Mouse (Mus musculus) midbrain, embryonic 12.5 days (tissue): Measurements from ENCODE around the gene Ap1m1. TPM values are rescaled to one million over a fixed set of nuclear protein-coding genes. Genes with fewer than 3 reads are reported as not detected.

Experiments used
- ATAC-seq: fragments of 200-750 bp; cut with Nextera tagmentation; 2 replicates; pipeline ENCODE4 v1.8.0; 2017; ENCODE audit warnings: low read depth, moderate TSS enrichment, moderate library complexity; ENCODE audit not compliant: low FRiP score
- H3K27ac ChIP-seq: fragments of 300-500 bp; sonication (generic); replicated peaks from 2 replicates; pipeline ENCODE4 v1.5.1; 2016; ENCODE audit warnings: mild to moderate bottlenecking
- H3K27me3 ChIP-seq: fragments of 300-500 bp; sonication (generic); 2 replicates; pipeline ENCODE4 v1.6.1; 2016; ENCODE audit warnings: mild to moderate bottlenecking
- H3K36me3 ChIP-seq: fragments of 300-500 bp; sonication (generic); 2 replicates; pipeline ENCODE4 v1.6.1; 2016
- H3K4me1 ChIP-seq: fragments of 300-500 bp; sonication (generic); 2 replicates; pipeline ENCODE4 v1.6.1; 2016
- H3K4me2 ChIP-seq: fragments of 300-500 bp; sonication (generic); replicated peaks from 2 replicates; pipeline ENCODE4 v1.6.1; 2016; ENCODE audit warnings: mild to moderate bottlenecking, moderate library complexity
- H3K4me3 ChIP-seq: fragments of 300-500 bp; sonication (generic); 2 replicates; pipeline ENCODE4 v1.5.1; 2016; ENCODE audit warnings: mild to moderate bottlenecking
- H3K9ac ChIP-seq: fragments of 300-500 bp; sonication (generic); replicated peaks from 2 replicates; pipeline ENCODE4 v1.6.1; 2016; ENCODE audit warnings: mild to moderate bottlenecking, moderate library complexity
- H3K9me3 ChIP-seq: fragments of 300-500 bp; sonication (generic); 2 replicates; pipeline ENCODE4 v1.6.1; 2016; ENCODE audit warnings: mild to moderate bottlenecking
- WGBS: fragments of 180-500 bp; shearing (Covaris S2); methylation state at CpG from one replicate; pipeline ENCODE4 v1.1.7; 2016; 5-methylcytosine and 5-hydroxymethylcytosine counted together
- polyA plus RNA-seq: library from polyadenylated mRNA; unstranded; fragments of >200 nt; fragmentation: Nextera tagmentation; extraction: Ambion mirVana; gene quantifications from 2 replicates; pipeline ENCODE4 v1.2.1, GENCODE M21; 2016

Gene Ap1m1
- polyA plus RNA-seq, 1 experiment from 2014 or later = 211 TPM

DNA sequence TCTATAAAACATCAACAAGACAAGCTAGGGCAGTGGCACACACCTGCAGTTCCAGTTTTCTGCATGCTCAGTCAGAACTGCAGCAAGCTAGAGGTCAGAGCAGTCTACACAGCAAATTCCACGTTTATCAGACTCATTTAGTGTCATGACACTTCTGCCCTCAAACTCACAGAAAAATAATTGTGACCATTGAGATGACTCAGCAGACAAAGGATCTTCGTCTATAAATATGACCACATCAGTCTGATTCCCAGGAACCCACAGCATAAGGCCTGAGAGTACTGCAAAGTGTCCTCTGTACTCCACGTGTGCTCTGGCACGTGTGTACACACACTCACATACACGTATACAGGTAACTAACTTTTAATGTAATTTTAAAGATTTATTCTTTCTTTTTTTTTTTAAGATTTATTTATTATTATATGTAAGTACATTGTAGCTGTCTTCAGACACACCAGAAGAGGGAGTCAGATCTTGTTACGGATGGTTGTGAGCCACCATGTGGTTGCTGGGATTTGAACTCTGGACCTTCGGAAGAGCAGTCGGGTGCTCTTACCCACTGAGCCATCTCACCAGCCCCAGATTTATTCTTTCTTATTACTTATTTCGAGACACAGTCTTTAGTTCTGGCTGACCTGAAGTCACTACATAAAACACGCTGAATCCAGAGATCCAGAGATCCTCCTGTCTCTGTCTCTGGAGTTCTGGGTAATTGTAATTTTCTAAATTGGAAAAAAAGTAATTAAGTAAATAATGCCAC lies 20.9 kb upstream of the Ap1m1 start:
- ATAC-seq = no peak; the same call in 1 of the 2 replicates
- Histone ChIP-seq H3K27me3 (peaks cover 12% of the 10 kb centered on the region; the same call in 1 of the 2 replicates), H3K4me2 (peak overlapping the region; percentile 92), H3K9me3 (no peaks in the 10 kb centered on the region), H3K9ac (no peak overlapping the region), H3K27ac (no peak overlapping the region), H3K36me3 (peaks cover 32% of the 10 kb centered on the region), H3K4me3 (peak overlapping the region; percentile 86), H3K4me1 (peaks cover 14% of the 10 kb centered on the region)
- WGBS = 80% methylated on average over 9 of the region's 10 CpGs

DNA sequence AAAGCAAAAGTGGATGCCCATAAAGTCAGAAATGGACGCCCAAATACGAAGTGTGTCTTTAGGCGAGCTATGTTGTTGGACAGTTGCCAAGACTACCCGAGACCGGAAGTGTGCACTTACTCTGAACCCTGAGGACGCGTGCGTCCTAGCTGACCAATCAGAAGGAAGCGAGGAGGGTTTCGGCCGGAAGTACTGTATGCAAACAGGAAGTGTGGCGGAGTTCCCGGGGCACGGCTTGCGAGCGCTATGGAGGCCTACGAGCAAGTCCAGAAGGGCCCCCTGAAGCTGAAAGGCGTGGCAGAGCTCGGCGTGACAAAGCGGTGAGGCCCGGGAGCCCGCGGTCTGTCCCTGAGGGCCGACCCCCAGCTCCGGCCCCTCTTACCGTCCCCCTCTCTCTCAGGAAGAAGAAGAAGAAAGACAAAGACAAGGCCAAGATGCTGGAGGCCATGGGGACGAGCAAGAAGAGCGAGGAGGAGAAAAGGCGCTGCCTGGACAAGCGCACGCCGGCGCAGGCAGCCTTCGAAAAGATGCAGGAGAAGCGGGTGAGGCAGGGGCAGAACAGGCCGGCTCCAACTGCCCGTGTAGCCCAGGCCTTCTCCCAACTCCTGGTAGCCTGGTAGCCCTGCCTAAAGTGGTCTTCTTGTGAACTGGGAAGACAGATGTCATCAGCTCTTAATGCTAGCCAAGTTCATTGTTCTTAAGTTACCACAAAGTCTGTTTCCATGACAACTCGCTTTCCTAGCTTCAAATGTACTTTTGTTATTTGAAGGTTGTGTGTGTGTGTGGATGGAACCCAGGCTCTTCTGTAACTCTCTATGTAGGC lies 20.1 kb upstream of the Ap1m1 start, which contains the start of gene Fam32a:
Gene Fam32a (plus strand): TSS at position 190 of the 823 bp plus-strand sequence.
- H3K27ac ChIP-seq = peak within 1 kb of the TSS; percentile 75
- H3K4me1 ChIP-seq = peaks cover 14% of the 10 kb centered on the region
- H3K27me3 ChIP-seq = peaks cover 10% of the 10 kb centered on the region; the same call in 1 of the 2 replicates
- H3K4me3 ChIP-seq = peak within 1 kb of the TSS; percentile 86
- peak within 1 kb of the TSS; percentile 92 for H3K4me2 ChIP-seq
- ATAC-seq = peak; percentile 99
- peak within 1 kb of the TSS; percentile 82 for H3K9ac ChIP-seq
- WGBS = 16% methylated on average over 39 of the region's 39 CpGs
- H3K36me3 ChIP-seq = peaks cover 34% of the 10 kb centered on the region
- no peaks in the 10 kb centered on the region for H3K9me3 ChIP-seq

DNA sequence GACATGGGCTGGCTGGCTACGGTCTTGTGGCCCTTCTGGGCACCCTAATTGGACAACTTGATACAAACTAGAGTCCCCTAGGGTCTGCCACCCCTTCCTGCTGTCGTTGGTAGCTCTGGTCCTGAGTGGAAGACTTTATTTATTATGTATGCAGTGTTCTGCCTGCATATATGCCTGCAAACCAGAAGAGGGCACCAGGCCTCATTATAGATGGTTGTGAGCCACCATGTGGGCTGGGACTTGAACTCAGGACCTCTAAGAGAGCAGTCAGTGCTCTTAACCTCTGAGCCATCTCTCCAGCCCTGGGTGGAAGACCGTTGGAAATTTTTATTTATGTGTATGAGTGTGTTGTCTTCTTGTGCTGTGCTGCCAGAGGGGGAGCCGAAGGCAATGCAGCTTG lies 19.1 kb upstream of the Ap1m1 start:
- 0 out of 2 replicates have a peak, but pooled peaks cover 6% of the 10 kb centered on the region for H3K27me3 ChIP-seq
- H3K27ac ChIP-seq = no peak overlapping the region
- no peak overlapping the region for H3K9ac ChIP-seq
- ATAC-seq = no peak
- peaks cover 34% of the 10 kb centered on the region for H3K36me3 ChIP-seq
- H3K4me3 ChIP-seq = peak overlapping the region; percentile 86
- peaks cover 14% of the 10 kb centered on the region for H3K4me1 ChIP-seq
- 86% methylated on average over 4 of the region's 4 CpGs for WGBS
- H3K4me2 ChIP-seq = peak overlapping the region; percentile 92
- H3K9me3 ChIP-seq = no peaks in the 10 kb centered on the region

DNA sequence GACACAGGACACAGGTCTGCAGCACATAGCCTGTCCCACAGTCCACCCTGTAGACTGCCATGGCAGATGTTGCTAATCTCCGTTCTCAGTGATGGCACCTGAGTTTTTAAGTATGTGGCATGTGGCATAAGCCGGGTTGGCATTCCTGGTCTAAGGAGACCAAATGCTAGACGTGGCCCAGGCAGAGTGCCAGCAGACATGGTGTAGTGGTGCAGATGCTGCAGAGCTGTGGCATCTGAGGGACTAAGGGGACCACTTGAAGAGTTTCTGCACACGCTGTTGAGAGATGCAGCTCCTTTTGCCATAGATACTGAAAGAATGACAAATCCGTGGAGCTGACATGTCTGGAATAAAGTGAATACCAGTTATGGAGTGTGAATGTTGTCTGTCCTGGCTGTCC lies 17.2 kb upstream of the Ap1m1 start:
- no peak overlapping the region for H3K4me3 ChIP-seq
- 93% methylated on average over 5 of the region's 5 CpGs for WGBS
- H3K36me3 ChIP-seq = peaks cover 34% of the 10 kb centered on the region
- no peak overlapping the region for H3K4me2 ChIP-seq
- H3K27me3 ChIP-seq = no peaks in the 10 kb centered on the region
- no peak for ATAC-seq
- H3K9me3 ChIP-seq = no peaks in the 10 kb centered on the region
- peaks cover 14% of the 10 kb centered on the region for H3K4me1 ChIP-seq
- no peak overlapping the region for H3K9ac ChIP-seq
- no peak overlapping the region for H3K27ac ChIP-seq

DNA sequence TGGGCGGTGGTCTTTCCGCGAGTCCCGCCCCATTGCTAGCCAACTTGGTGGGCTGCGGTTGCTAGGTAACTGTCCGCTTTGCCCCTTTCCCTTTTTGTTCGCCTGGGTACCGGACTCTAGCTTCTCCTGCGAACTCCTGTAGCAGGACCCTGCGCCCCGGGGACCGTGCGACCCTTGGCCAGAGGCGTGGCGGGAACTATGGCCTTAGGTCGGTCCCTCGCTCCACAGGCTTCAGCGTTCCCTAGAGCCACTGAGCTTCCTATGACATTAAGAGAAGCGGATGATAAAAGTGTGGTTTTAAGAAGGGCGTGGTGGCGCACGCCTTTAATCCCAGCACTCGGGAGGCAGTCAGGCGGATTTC lies 565 bp downstream of the Ap1m1 start:
- peaks cover 16% of the 10 kb centered on the region for H3K4me1 ChIP-seq
- no peaks in the 10 kb centered on the region for H3K9me3 ChIP-seq
- peak overlapping the region; percentile 95 for H3K27ac ChIP-seq
- H3K4me3 ChIP-seq = peak overlapping the region; percentile 64
- peak overlapping the region; percentile 54 for H3K9ac ChIP-seq
- under 1% methylated on average over 24 of the region's 24 CpGs for WGBS
- H3K36me3 ChIP-seq = peaks cover 7% of the 10 kb centered on the region
- no peak for ATAC-seq
- H3K27me3 ChIP-seq = no peaks in the 10 kb centered on the region
- peak overlapping the region; percentile 60 for H3K4me2 ChIP-seq

DNA sequence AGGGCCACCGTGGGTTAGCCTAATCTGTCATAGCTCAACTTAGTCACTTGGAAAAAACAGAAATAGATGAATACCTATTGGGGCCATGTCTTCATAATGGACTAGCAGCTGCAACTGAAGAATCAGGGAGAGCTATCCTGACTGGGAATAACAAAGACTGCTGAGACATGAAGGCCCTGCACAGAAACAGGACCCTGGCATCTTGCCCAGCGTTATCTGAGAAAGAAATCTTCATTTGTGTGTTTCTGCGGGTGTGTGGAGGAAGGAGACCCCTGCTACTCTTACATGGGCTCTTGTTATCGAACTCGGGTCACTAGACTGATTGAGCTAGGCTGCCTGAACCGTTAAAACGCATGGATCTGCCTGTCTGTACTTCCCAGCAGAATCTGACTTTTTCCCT lies 1.1 kb downstream of the Ap1m1 start:
- H3K4me1 ChIP-seq = peaks cover 16% of the 10 kb centered on the region
- peaks cover 8% of the 10 kb centered on the region for H3K36me3 ChIP-seq
- ATAC-seq = no peak
- peak overlapping the region; percentile 54 for H3K9ac ChIP-seq
- H3K4me3 ChIP-seq = peak overlapping the region; percentile 64
- H3K27ac ChIP-seq = peak overlapping the region; percentile 95; the same call in 1 of the 2 replicates
- H3K27me3 ChIP-seq = no peaks in the 10 kb centered on the region
- 76% methylated on average over 7 of the region's 7 CpGs for WGBS
- peak overlapping the region; percentile 60 for H3K4me2 ChIP-seq
- no peaks in the 10 kb centered on the region for H3K9me3 ChIP-seq

DNA sequence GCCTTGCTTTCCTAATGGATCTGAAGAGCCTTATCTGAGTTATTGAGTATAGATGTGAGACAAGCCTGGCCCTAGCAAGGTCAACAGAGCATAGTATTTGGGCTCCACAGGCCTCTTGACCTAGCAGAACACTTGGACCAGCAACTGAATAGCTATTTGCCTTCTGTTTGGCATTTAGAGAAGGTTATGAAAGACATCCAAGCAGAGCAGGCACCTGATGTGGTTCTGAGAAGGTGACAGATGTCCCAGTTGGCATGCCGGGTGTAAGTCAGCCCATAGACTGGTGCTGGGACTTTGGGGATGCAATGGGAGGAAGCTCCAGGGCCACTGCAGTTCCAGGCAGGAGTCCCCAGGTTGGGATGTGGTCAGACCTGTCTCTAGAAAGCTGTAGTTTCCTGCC lies 2.4 kb downstream of the Ap1m1 start:
- Histone ChIP-seq H3K36me3 (peaks cover 21% of the 10 kb centered on the region), H3K9ac (no peak overlapping the region), H3K4me3 (no peak overlapping the region), H3K27me3 (no peaks in the 10 kb centered on the region), H3K9me3 (no peaks in the 10 kb centered on the region), H3K4me1 (peaks cover 16% of the 10 kb centered on the region), H3K27ac (no peak overlapping the region), H3K4me2 (no peak overlapping the region)
- no peak for ATAC-seq
- 100% methylated on average over 1 of the region's 1 CpGs for WGBS

DNA sequence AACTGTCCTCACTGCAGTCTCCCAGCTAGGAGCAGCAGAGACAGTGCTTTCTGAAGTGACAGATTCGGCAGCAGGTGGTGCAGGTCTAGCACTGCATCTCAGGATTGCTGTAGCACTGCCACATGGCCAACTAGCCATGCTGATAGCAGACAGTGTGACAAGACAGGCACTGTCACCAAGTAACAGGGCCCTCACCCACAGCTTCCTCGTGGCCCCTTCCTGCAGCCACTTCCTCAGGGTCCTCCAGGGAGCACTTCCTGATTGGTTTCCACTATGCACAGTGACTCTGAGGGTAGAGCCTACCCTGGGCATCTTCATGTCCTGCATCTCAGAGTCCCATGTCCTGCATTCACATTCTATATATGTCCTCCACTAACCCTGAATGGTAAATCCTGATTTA lies 4.8 kb downstream of the Ap1m1 start:
- no peak overlapping the region for H3K9ac ChIP-seq
- H3K9me3 ChIP-seq = no peaks in the 10 kb centered on the region
- no peaks in the 10 kb centered on the region for H3K27me3 ChIP-seq
- peaks cover 36% of the 10 kb centered on the region for H3K36me3 ChIP-seq
- no peak overlapping the region for H3K27ac ChIP-seq
- no peak overlapping the region for H3K4me2 ChIP-seq
- H3K4me3 ChIP-seq = no peak overlapping the region
- peaks cover 16% of the 10 kb centered on the region for H3K4me1 ChIP-seq
- 88% methylated on average over 2 of the region's 2 CpGs for WGBS
- ATAC-seq = no peak

DNA sequence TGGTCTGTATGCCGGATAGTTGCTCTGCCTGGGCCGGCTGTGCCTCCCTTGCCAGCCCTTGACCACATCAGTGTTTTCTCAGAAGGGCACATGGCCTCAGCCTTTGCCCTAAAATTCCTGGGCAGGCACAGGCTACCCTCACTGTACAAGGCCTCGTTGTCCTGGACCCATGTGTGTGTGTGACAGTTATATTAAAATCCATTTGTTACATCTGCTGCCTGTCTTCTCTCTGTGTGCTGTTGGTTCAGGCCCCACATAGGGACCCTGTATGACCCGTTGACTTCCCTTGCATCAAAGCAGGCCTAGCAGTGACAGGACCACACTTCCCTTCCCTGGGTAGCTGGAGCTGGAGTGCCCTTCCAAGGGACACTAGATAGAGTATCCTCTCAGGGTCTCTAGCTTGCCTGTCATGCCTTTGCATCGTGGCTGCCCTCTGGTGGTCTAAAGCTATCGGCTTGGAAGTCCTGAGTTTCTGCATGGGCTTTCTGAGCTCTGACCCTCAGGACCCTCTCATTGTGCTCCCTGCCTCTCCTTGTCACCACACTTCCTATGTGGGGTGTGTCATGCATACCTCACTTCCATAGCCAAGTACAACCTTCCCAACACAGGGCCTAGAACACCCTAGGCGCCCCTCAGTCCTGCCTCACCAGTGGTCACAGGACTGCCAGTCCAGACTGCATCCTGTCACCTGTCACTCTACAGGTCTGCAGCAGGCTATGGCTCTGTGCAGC lies 17.5 kb downstream of the Ap1m1 start:
- 57% methylated on average over 7 of the region's 7 CpGs for WGBS
- Histone ChIP-seq H3K27me3 (no peaks in the 10 kb centered on the region; the same call in 1 of the 2 replicates), H3K4me1 (no peaks in the 10 kb centered on the region), H3K27ac (no peak overlapping the region), H3K9ac (no peak overlapping the region), H3K4me3 (no peak overlapping the region), H3K36me3 (peaks cover 36% of the 10 kb centered on the region), H3K9me3 (no peaks in the 10 kb centered on the region), H3K4me2 (no peak overlapping the region)
- peak; percentile 41; the same call in 1 of the 2 replicates for ATAC-seq

DNA sequence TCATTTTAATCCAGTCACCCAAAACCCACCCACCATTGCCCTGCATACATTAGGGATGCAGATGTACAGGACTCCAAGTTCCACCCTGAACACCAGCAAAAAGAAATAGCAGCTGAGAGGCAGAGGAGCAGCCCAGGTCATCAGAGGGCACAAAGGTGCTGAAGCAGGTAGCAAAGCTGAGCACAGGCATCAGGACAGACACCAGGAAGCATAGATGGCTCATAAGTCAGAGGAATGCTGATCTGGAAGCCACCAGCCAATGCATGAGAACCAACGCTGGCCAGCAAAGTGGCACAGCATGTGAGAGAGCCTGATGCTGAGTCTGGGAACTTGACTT lies 18.1 kb downstream of the Ap1m1 start:
- ATAC-seq = no peak
- H3K27ac ChIP-seq = no peak overlapping the region
- peaks cover 30% of the 10 kb centered on the region for H3K36me3 ChIP-seq
- H3K4me1 ChIP-seq = no peaks in the 10 kb centered on the region
- no peak overlapping the region for H3K4me2 ChIP-seq
- no peak overlapping the region for H3K9ac ChIP-seq
- H3K4me3 ChIP-seq = no peak overlapping the region
- H3K27me3 ChIP-seq = no peaks in the 10 kb centered on the region; the same call in 1 of the 2 replicates
- no peaks in the 10 kb centered on the region for H3K9me3 ChIP-seq
- 75% methylated on average over 1 of the region's 1 CpGs for WGBS

DNA sequence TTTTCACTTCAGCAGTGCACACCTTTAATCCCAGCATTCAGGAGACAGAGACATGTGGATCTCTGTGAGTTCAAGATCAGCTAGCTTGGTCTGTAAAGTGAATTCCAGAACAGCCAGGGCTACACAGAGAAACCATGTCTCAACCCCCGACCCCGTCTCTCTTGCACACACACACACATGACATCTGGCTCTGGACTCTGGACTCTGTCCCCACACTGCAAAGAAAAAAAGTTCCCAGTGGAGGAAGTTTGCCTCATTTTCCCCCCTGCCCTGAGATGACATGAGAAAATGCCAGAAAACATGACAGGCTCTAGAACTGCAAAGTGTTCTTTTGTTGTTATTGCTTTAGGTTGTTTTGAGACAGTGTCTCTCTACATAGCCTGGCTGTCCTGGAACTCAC lies 20.0 kb downstream of the Ap1m1 start:
- Histone ChIP-seq H3K4me2 (no peak overlapping the region), H3K4me3 (no peak overlapping the region), H3K9me3 (no peaks in the 10 kb centered on the region), H3K27ac (no peak overlapping the region), H3K27me3 (no peaks in the 10 kb centered on the region; the same call in 1 of the 2 replicates), H3K36me3 (peaks cover 12% of the 10 kb centered on the region), H3K4me1 (no peaks in the 10 kb centered on the region), H3K9ac (no peak overlapping the region)
- 82% methylated on average over 2 of the region's 2 CpGs for WGBS
- no peak for ATAC-seq
